Mouse (Mus musculus) stomach, embryonic 16.5 days (tissue): ENCODE data around the gene 1810055G02Rik. TPM values are rescaled to one million over a fixed set of nuclear protein-coding genes. Genes with fewer than 3 reads are reported as not detected.

Experiments
- ATAC-seq: fragments of 200-750 bp; cut with Nextera tagmentation; 2 replicates; pipeline ENCODE4 v1.8.0; 2017; ENCODE audit warnings: moderate number of reproducible peaks, moderate TSS enrichment; ENCODE audit not compliant: insufficient read depth, low FRiP score
- H3K27ac ChIP-seq: fragments of 300-500 bp; sonication (generic); 2 replicates; pipeline ENCODE4 v1.5.1; 2014; ENCODE audit warnings: low read length
- H3K27me3 ChIP-seq: fragments of 300-500 bp; sonication (generic); 2 replicates; pipeline ENCODE4 v1.6.1; 2014; ENCODE audit warnings: low read length, control low read depth, mixed read lengths; ENCODE audit not compliant: control insufficient read depth, insufficient read depth
- H3K36me3 ChIP-seq: fragments of 300-500 bp; sonication (generic); 2 replicates; pipeline ENCODE4 v1.6.1; 2014; ENCODE audit warnings: low read length; ENCODE audit not compliant: control insufficient read depth, insufficient read depth
- H3K4me1 ChIP-seq: fragments of 300-500 bp; sonication (generic); 2 replicates; pipeline ENCODE4 v1.6.1; 2014; ENCODE audit warnings: low read length, control low read depth, mixed read lengths; ENCODE audit not compliant: control insufficient read depth, insufficient read depth
- H3K4me2 ChIP-seq: fragments of 300-500 bp; sonication (generic); 2 replicates; pipeline ENCODE4 v1.6.1; 2014; ENCODE audit warnings: low read depth, low read length, mixed read lengths
- H3K4me3 ChIP-seq: fragments of 300-500 bp; sonication (generic); replicated peaks from 2 replicates; pipeline ENCODE4 v1.5.1; 2014; ENCODE audit warnings: mild to moderate bottlenecking, low read length
- H3K9ac ChIP-seq: fragments of 300-500 bp; sonication (generic); 2 replicates; pipeline ENCODE4 v1.6.1; 2014; ENCODE audit warnings: low read length
- H3K9me3 ChIP-seq: fragments of 300-500 bp; sonication (generic); replicated peaks from 2 replicates; pipeline ENCODE4 v1.6.1; 2016; ENCODE audit warnings: low read length, control low read depth; ENCODE audit not compliant: control insufficient read depth
- WGBS: fragments of 180-500 bp; shearing (Covaris S2); extraction: QIAGEN DNeasy Blood & Tissue Kit; methylation state at CpG from one replicate; pipeline ENCODE4 v1.1.7; 2014; 5-methylcytosine and 5-hydroxymethylcytosine counted together
- polyA plus RNA-seq: library from polyadenylated mRNA; unstranded; fragments of >200 nt; fragmentation: Nextera tagmentation; extraction: Ambion mirVana; gene quantifications from 2 replicates; pipeline ENCODE4 v1.2.1, GENCODE M21; 2015

The 1810055G02Rik gene
- polyA plus RNA-seq, 1 experiment from 2014 or later, result 37.1 TPM

GRCm38 (mm10) chr19:3674122-3674855 is 33.8 kb upstream of the 1810055G02Rik start:
- peaks cover 19% of the 10 kb centered on the region for H3K4me1 ChIP-seq
- no peak overlapping the region for H3K4me3 ChIP-seq
- H3K27me3 ChIP-seq, result no peaks in the 10 kb centered on the region
- H3K9ac ChIP-seq, result no peak overlapping the region
- H3K9me3 ChIP-seq, result peaks cover 5% of the 10 kb centered on the region; the same call in 1 of the 2 replicates
- H3K36me3 ChIP-seq, result peaks cover 9% of the 10 kb centered on the region; the same call in 1 of the 2 replicates
- no peak overlapping the region for H3K27ac ChIP-seq
- WGBS, result 66% methylated on average over 8 of the region's 8 CpGs
- ATAC-seq, result peak; percentile 52; the same call in 1 of the 2 replicates
- no peak overlapping the region for H3K4me2 ChIP-seq

GRCm38 (mm10) chr19:3680732-3681131 is 27.4 kb upstream of the 1810055G02Rik start:
- Histone ChIP-seq H3K27me3 (no peaks in the 10 kb centered on the region), H3K27ac (peak overlapping the region; percentile 78), H3K36me3 (no peaks in the 10 kb centered on the region), H3K4me1 (peaks cover 57% of the 10 kb centered on the region), H3K9me3 (no peaks in the 10 kb centered on the region), H3K9ac (peak overlapping the region; percentile 51), H3K4me2 (peak overlapping the region; percentile 36; the same call in 1 of the 2 replicates), H3K4me3 (no peak overlapping the region)
- whole genome bisulfite sequencing, result 74% methylated on average over 7 of the region's 7 CpGs
- ATAC-seq, result no peak

- Histone ChIP-seq H3K9ac (peak overlapping the region; percentile 51), H3K4me3 (no peak overlapping the region), H3K9me3 (no peaks in the 10 kb centered on the region), H3K4me1 (peaks cover 57% of the 10 kb centered on the region), H3K27ac (peak overlapping the region; percentile 78), H3K4me2 (peak overlapping the region; percentile 36), H3K36me3 (no peaks in the 10 kb centered on the region), H3K27me3 (no peaks in the 10 kb centered on the region)
- WGBS, result 18% methylated on average over 13 of the region's 13 CpGs
- peak; percentile 82 for ATAC-seq
These were observed 26.7 kb upstream of the 1810055G02Rik start for GRCm38 (mm10) chr19:3681310-3681934.

GRCm38 (mm10) chr19:3684414-3684813 is 23.7 kb upstream of the 1810055G02Rik start:
- Histone ChIP-seq H3K9me3 (no peaks in the 10 kb centered on the region), H3K4me3 (peak overlapping the region; percentile 90), H3K27me3 (no peaks in the 10 kb centered on the region), H3K27ac (peak overlapping the region; percentile 92), H3K9ac (peak overlapping the region; percentile 98), H3K4me1 (peaks cover 56% of the 10 kb centered on the region), H3K4me2 (peak overlapping the region; percentile 94), H3K36me3 (no peaks in the 10 kb centered on the region)
- 20% methylated on average over 1 of the region's 1 CpGs for WGBS
- no peak for ATAC-seq

- ATAC-seq, result no peak
- 7% methylated on average over 11 of the region's 11 CpGs for WGBS
These were observed 23.0 kb upstream of the 1810055G02Rik start for GRCm38 (mm10) chr19:3684957-3685580.

GRCm38 (mm10) chr19:3685611-3686214 is 22.4 kb upstream of the 1810055G02Rik start:
- WGBS, result under 1% methylated on average over 45 of the region's 45 CpGs
- Histone ChIP-seq H3K9me3 (no peaks in the 10 kb centered on the region), H3K4me1 (peaks cover 44% of the 10 kb centered on the region), H3K9ac (peak overlapping the region; percentile 98), H3K27me3 (no peaks in the 10 kb centered on the region), H3K4me2 (peak overlapping the region; percentile 94), H3K4me3 (peak overlapping the region; percentile 90), H3K36me3 (no peaks in the 10 kb centered on the region), H3K27ac (peak overlapping the region; percentile 92)
- ATAC-seq, result peak; percentile 30

More at GRCm38 (mm10) chr19:3684957-3685580, 23.0 kb upstream of the 1810055G02Rik start:
- no peaks in the 10 kb centered on the region for H3K36me3 ChIP-seq
- H3K4me2 ChIP-seq, result peak overlapping the region; percentile 94
- no peaks in the 10 kb centered on the region for H3K9me3 ChIP-seq
- H3K4me3 ChIP-seq, result peak overlapping the region; percentile 90
- H3K27me3 ChIP-seq, result no peaks in the 10 kb centered on the region
- peaks cover 50% of the 10 kb centered on the region for H3K4me1 ChIP-seq
- peak overlapping the region; percentile 98 for H3K9ac ChIP-seq
- peak overlapping the region; percentile 92 for H3K27ac ChIP-seq

- ATAC-seq, result peak; percentile 75
- Histone ChIP-seq H3K4me2 (peak within 1 kb of the TSS; percentile 94), H3K27ac (peak within 1 kb of the TSS; percentile 92), H3K4me1 (peaks cover 37% of the 10 kb centered on the region), H3K9ac (peak within 1 kb of the TSS; percentile 98), H3K27me3 (no peaks in the 10 kb centered on the region), H3K4me3 (peak within 1 kb of the TSS; percentile 90), H3K36me3 (no peaks in the 10 kb centered on the region), H3K9me3 (no peaks in the 10 kb centered on the region)
- WGBS, result under 1% methylated on average over 83 of the region's 83 CpGs
These were observed 21.7 kb upstream of the 1810055G02Rik start, which contains the start of gene Lrp5 for GRCm38 (mm10) chr19:3686215-3686894. Gene Lrp5, minus strand, starts transcription at chr19:3686564.

GRCm38 (mm10) chr19:3687676-3688171 is 20.4 kb upstream of the 1810055G02Rik start:
- Histone ChIP-seq H3K27ac (peak overlapping the region; percentile 11; the same call in 1 of the 2 replicates), H3K4me3 (no peak overlapping the region), H3K4me1 (peaks cover 23% of the 10 kb centered on the region), H3K4me2 (no peak overlapping the region), H3K36me3 (no peaks in the 10 kb centered on the region), H3K9me3 (no peaks in the 10 kb centered on the region), H3K27me3 (no peaks in the 10 kb centered on the region), H3K9ac (no peak overlapping the region; the same call in 1 of the 2 replicates)
- WGBS, result 41% methylated on average over 5 of the region's 5 CpGs
- ATAC-seq, result peak; percentile 14; the same call in 1 of the 2 replicates
